ENCODE assay signal across 28 mouse cellular contexts in the genomic region with DNA sequence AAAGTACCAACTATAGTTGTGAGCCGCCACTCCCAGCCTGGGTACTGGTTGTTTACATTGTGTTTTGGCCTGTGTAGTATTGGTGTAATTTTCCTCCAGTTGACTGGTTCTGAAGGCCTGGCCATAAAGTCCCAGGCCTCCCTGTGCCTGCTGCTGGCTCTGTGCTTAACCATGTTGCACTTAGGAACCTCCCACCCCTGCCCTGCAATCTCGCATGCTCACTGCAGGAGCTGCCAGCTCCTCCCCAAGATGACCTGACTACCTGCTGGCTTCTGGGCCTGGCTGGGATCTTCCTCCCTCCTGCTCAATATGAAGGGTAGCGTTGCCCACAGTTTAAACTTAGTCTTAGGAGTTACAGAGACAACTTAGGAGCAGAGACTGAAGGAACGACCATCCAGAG. TPM values are rescaled to one million over a fixed set of nuclear protein-coding genes. Genes with fewer than 3 reads are reported as not detected.
A peak's percentile ranks its signal among the peaks of the same experiment; 100 is the strongest.
DNase-seq lines count a peak whose midpoint lies in the region; ATAC-seq and TF ChIP-seq lines count a peak whose summit lies in the region.
"Had no signal": no experiment of that assay in that cellular context is flagged by ENCODE, and none has a peak within 500 bp of the region (broad histone marks: within the 10 kb centered on the region; RNA-seq: fewer than 3 reads in every experiment).

No protein-coding gene starts in this region.

- H3K9ac ChIP-seq in liver, adult 2 months (ENCODE audit: low read depth, low read length): no peak overlapping the region
- no peak overlapping the region; the same call in 1 of the 2 replicates for H3K9ac ChIP-seq in liver, embryonic 16.5 days (ENCODE audit: low read depth, low read length)
- H3K9ac ChIP-seq: embryonic facial prominence, embryonic 13.5 days; hindbrain, embryonic 14.5 days; limb, embryonic 12.5 days; lung, embryonic 14.5 days; neural tube, embryonic 13.5 days had no signal

- no peak overlapping the region for H3K4me3 ChIP-seq in liver, adult 2 months (ENCODE audit: insufficient read depth, low read depth, low read length)
- H3K4me3 ChIP-seq in liver, embryonic 16.5 days (ENCODE audit: low read depth, low read length): no peak overlapping the region
- H3K4me3 ChIP-seq: embryonic facial prominence, embryonic 13.5 days; heart, embryonic 10.5 days; limb, embryonic 12.5 days; megakaryocyte, embryonic 14.5 days; myocyte; neural tube, embryonic 13.5 days had no signal

- no peak for ATAC-seq in liver, embryonic 16.5 days (ENCODE audit: low read depth)
- no peak for ATAC-seq in megakaryocyte-erythroid progenitor cell, adult 5-6 weeks (replicated peaks; ENCODE audit: low FRiP score, low TSS enrichment, poor library complexity, severe bottlenecking)
- ATAC-seq: activated CD4-positive, CD25-positive, alpha-beta regulatory T cell, adult 4 months; forebrain, embryonic 14.5 days; inflammation-experienced regulatory T-cells, adult 6 months; midbrain, embryonic 16.5 days had no signal

- TF ChIP-seq POLR2A in liver, adult 2 months (IDR thresholded peaks at IDR 0.05; ENCODE audit: extremely low read depth, insufficient read depth, low read length): no peak

- H3K9me3 ChIP-seq in liver, embryonic 16.5 days (replicated peaks; ENCODE audit: control insufficient read depth, low read length): no peaks in the 10 kb centered on the region
- H3K9me3 ChIP-seq: embryonic facial prominence, embryonic 13.5 days; heart, embryonic 10.5 days; limb, embryonic 12.5 days; megakaryocyte, embryonic 14.5 days; neural tube, embryonic 13.5 days had no signal

- H3K4me1 ChIP-seq in liver, adult 2 months (ENCODE audit: control insufficient read depth, insufficient read depth, low read length): peaks cover 22% of the 10 kb centered on the region
- peaks cover 56% of the 10 kb centered on the region for H3K4me1 ChIP-seq in liver, embryonic 16.5 days (ENCODE audit: control insufficient read depth, low read depth, low read length)

- no peak overlapping the region for H3K27ac ChIP-seq in liver, adult 2 months (replicated peaks; ENCODE audit: insufficient read depth, low read depth, low read length)
- peak overlapping the region; percentile 86 for H3K27ac ChIP-seq in liver, embryonic 16.5 days (ENCODE audit: low read length)
- H3K27ac ChIP-seq: embryonic facial prominence, embryonic 13.5 days; heart, embryonic 10.5 days; hindbrain, embryonic 14.5 days; kidney, postnatal 0 days; limb, embryonic 12.5 days had no signal

- peak; percentile 36 for DNase-seq in adrenal gland, postnatal 10 days
- DNase-seq in adrenal gland, adult 18-20 months (ENCODE audit: low spot score in 2 of 2): no peak
- peak; percentile 26 for DNase-seq in kidney, postnatal 10 days
- DNase-seq in kidney, adult 18-20 months: no peak
- peak; percentile 25 for DNase-seq in liver, adult 2 months (ENCODE audit: extremely low read depth, low read depth, low spot score)
- DNase-seq: adrenal gland, postnatal 25 days; cerebellum, adult 11 months; cerebellum, postnatal 14 days; gastrocnemius, postnatal 10 days; heart, postnatal 4 days; layer of hippocampus, postnatal 36 days; lung, embryonic 14.5 days; thymus, postnatal 25 days had no signal

- WGBS in liver, adult 2 months: 78% methylated on average over 4 of the region's 4 CpGs
- 66% methylated on average over 4 of the region's 4 CpGs for WGBS in liver, embryonic 16.5 days (ENCODE audit: insufficient replicate concordance)

- H3K36me3 ChIP-seq in liver, adult 2 months (ENCODE audit: control insufficient read depth, insufficient read depth, low read length): peaks cover 9% of the 10 kb centered on the region; the same call in 1 of the 2 replicates
- H3K36me3 ChIP-seq in liver, embryonic 16.5 days (ENCODE audit: control insufficient read depth, insufficient read depth): peaks cover 16% of the 10 kb centered on the region

- peaks cover 16% of the 10 kb centered on the region; the same call in 1 of the 2 replicates for H3K79me2 ChIP-seq in liver, adult 2 months (ENCODE audit: control insufficient read depth, insufficient read depth, low read length)

- TF ChIP-seq CTCF in liver, adult 2 months (IDR thresholded peaks at IDR 0.05; ENCODE audit: low read depth, low read length): no peak

- H3K27me3 ChIP-seq in liver, adult 2 months (ENCODE audit: control insufficient read depth, insufficient read depth, low read length): no peaks in the 10 kb centered on the region
- H3K27me3 ChIP-seq in liver, embryonic 16.5 days (ENCODE audit: control insufficient read depth, insufficient read depth, low read depth, low read length): no peaks in the 10 kb centered on the region
- H3K27me3 ChIP-seq: embryonic facial prominence, embryonic 13.5 days; limb, embryonic 12.5 days; megakaryocyte, embryonic 14.5 days; neural tube, embryonic 13.5 days had no signal

- H3K4me2 ChIP-seq in liver, embryonic 16.5 days (ENCODE audit: low read depth, low read length): peak overlapping the region; percentile 51; the same call in 1 of the 2 replicates
- H3K4me2 ChIP-seq: embryonic facial prominence, embryonic 13.5 days; hindbrain, embryonic 14.5 days; limb, embryonic 12.5 days; lung, embryonic 14.5 days; neural tube, embryonic 13.5 days had no signal

RNA-seq across cellular contexts. Expression of a gene that starts 24.8 kb away (rescaled TPM):
- total RNA-seq in adrenal gland, postnatal 10 days (2021): 100 to 1,000 TPM in 1 of 2 experiments, 10 to 100 TPM in 1; 93.6 to 102 TPM
- total RNA-seq in adrenal gland, adult 18-20 months (2021): 100 to 1,000 TPM; 104 TPM
- total RNA-seq in liver, adult 2 months (2014; rRNA removed): 43.9 and 46.5 TPM in 2 replicates
- 35.9 and 39.2 TPM in 2 replicates for polyA plus RNA-seq in liver, adult 2 months (2012; rRNA removed)
- 29.3 and 32.2 TPM in 2 replicates for polyA plus RNA-seq in liver, embryonic 16.5 days (2015; fragmentation: Nextera tagmentation; extraction: Ambion mirVana)
- total RNA-seq in megakaryocyte-erythroid progenitor cell, adult 5-6 weeks (2014; fragmentation: Nextera tagmentation): 33.6 and 35.8 TPM in 2 replicates
- total RNA-seq in megakaryocyte-erythroid progenitor cell, adult 5-6 weeks (2017): 35.2 and 40.8 TPM in 2 replicates

RNA-seq across cellular contexts. Expression of a gene that starts 40.0 kb away (rescaled TPM):
- 10 to 100 TPM; 17.2 to 24.0 TPM for total RNA-seq in adrenal gland, postnatal 10 days (2021)
- 10 to 100 TPM; 22.9 to 25.0 TPM for total RNA-seq in adrenal gland, adult 18-20 months (2021)
- total RNA-seq in liver, adult 2 months (2014; rRNA removed): not detected in 2 replicates
- polyA plus RNA-seq in liver, adult 2 months (2012; rRNA removed): 0.02 and 0.04 TPM in 2 replicates
- polyA plus RNA-seq in liver, embryonic 16.5 days (2015; fragmentation: Nextera tagmentation; extraction: Ambion mirVana): 0.09 and 0.21 TPM in 2 replicates
- not detected in 2 replicates for total RNA-seq in megakaryocyte-erythroid progenitor cell, adult 5-6 weeks (2014; fragmentation: Nextera tagmentation)
- not detected in 2 replicates for total RNA-seq in megakaryocyte-erythroid progenitor cell, adult 5-6 weeks (2017)
- total RNA-seq: granulocyte monocyte progenitor cell, adult 5-6 weeks had no signal
- polyA plus RNA-seq: myocyte had no signal

RNA-seq across cellular contexts. Expression of a gene that starts 43.7 kb away (rescaled TPM):
- 10 to 100 TPM; 46.5 to 54.0 TPM for total RNA-seq in adrenal gland, postnatal 10 days (2021)
- total RNA-seq in adrenal gland, adult 18-20 months (2021): 10 to 100 TPM; 46.2 to 55.8 TPM
- 9.8 and 37.1 TPM in 2 replicates for total RNA-seq in liver, adult 2 months (2014; rRNA removed)
- 13.1 and 27.6 TPM in 2 replicates for polyA plus RNA-seq in liver, adult 2 months (2012; rRNA removed)
- polyA plus RNA-seq in liver, embryonic 16.5 days (2015; fragmentation: Nextera tagmentation; extraction: Ambion mirVana): 19.3 and 20.6 TPM in 2 replicates
- not detected in 2 replicates for total RNA-seq in megakaryocyte-erythroid progenitor cell, adult 5-6 weeks (2014; fragmentation: Nextera tagmentation)
- not detected in 2 replicates for total RNA-seq in megakaryocyte-erythroid progenitor cell, adult 5-6 weeks (2017)
- total RNA-seq: granulocyte monocyte progenitor cell, adult 5-6 weeks had no signal
- polyA plus RNA-seq: activated CD4-positive, CD25-positive, alpha-beta regulatory T cell, adult 4 months; inflammation-experienced regulatory T-cells, adult 6 months; myocyte had no signal

Comparison
In these comparisons a context has a peak if more than half of its experiments do, and no peak if none do; other contexts are left out.
1. DNase-seq: peak in adrenal gland, postnatal 10 days (single experiment), kidney, postnatal 10 days (single experiment) and liver, adult 2 months (single experiment); none in adrenal gland, adult 18-20 months (0 of 2) and kidney, adult 18-20 months (single experiment).
2. RNA of a gene that starts 40.0 kb away (total RNA-seq): 22.9 to 25.0 TPM in adrenal gland, adult 18-20 months and 17.2 to 24.0 TPM in adrenal gland, postnatal 10 days; not detected in liver, adult 2 months and not detected in megakaryocyte-erythroid progenitor cell, adult 5-6 weeks; every median in the first group is over 10 times any median in the second.
3. RNA of a gene that starts 43.7 kb away (total RNA-seq): 46.2 to 55.8 TPM in adrenal gland, adult 18-20 months, 46.5 to 54.0 TPM in adrenal gland, postnatal 10 days and 9.8 to 37.1 TPM in liver, adult 2 months; not detected in megakaryocyte-erythroid progenitor cell, adult 5-6 weeks; every median in the first group is over 10 times any median in the second.